Mouse (Mus musculus) liver, embryonic 18 days (tissue): ENCODE data around the gene Sox13. TPM values are rescaled to one million over a fixed set of nuclear protein-coding genes. Genes with fewer than 3 reads are reported as not detected.

ENCODE experiments used
- polyA plus RNA-seq: library from polyadenylated mRNA; depleted of rRNA; stranded (reverse); fragments of >200 nt; gene quantifications from 2 replicates; pipeline ENCODE4 v1.2.3, GENCODE M21; 2012; rRNA removed

Gene Sox13
- 5.7 and 6.4 TPM in 2 replicates for polyA plus RNA-seq

GRCm38 (mm10) chr1:133423543-133424480 lies at the start of gene Sox13:
Gene Sox13 (minus strand): TSS chr1:133424377.

GRCm38 (mm10) chr1:133363276-133364021 lies 60.7 kb downstream of the Sox13 start, which contains the start of gene Etnk2:
Gene Etnk2 (plus strand): TSS chr1:133363572.

GRCm38 (mm10) chr1:133350210-133350609 lies 74.0 kb downstream of the Sox13 start, which contains the start of gene Ren1:
Gene Ren1 (plus strand): TSS chr1:133350510.

Other genes with a start within 250 kb of the Sox13 start
- 5.8 and 7.1 TPM in 2 replicates for gene Golt1a, start 114.6 kb downstream of the Sox13 start, polyA plus RNA-seq
- gene Kiss1, start 102.5 kb downstream of the Sox13 start, polyA plus RNA-seq: not detected in 2 replicates
- gene Ren1, start 73.9 kb downstream of the Sox13 start, polyA plus RNA-seq: 0.39 and 0.44 TPM in 2 replicates
- gene Etnk2, start 60.8 kb downstream of the Sox13 start, polyA plus RNA-seq: 34.0 and 35.7 TPM in 2 replicates
- gene Snrpe, start 185.9 kb upstream of the Sox13 start, polyA plus RNA-seq: 149 and 152 TPM in 2 replicates
- 1.7 and 1.9 TPM in 2 replicates for gene Zbed6, start 236.5 kb upstream of the Sox13 start, polyA plus RNA-seq
- gene Gm38394, start 236.9 kb upstream of the Sox13 start, polyA plus RNA-seq: 1.9 and 2.2 TPM in 2 replicates